In the genomic region with DNA sequence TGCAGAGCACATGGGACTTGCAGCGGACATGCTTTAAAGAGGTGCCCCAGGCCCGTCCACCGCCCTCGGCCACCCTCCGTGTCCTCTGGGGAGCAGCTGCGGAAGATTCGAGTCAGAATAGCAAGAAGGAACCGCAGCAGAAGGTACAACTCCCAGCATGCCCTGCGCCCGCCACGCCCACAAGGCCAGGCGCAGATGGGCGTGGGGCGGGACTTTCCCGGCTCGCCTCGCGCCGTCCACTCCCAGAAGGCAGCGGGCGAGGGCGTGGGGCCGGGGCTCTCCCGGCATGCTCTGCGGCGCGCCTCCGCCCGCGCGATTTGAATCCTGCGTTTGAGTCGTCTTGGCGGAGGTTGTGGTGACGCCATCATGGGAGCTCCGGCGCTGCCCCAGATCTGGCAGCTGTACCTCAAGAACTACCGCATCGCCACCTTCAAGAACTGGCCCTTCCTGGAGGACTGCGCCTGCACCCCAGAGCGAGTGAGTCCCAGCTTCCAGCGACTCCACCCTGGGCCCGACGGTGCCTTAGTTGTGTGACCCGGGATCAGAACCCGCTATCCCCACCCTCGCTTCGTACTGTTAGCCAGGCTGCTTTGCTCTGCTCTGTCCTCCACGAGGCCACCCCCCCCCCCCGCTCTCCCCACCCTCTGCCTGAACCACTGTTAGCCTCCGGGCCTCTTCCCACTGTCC, we compare ENCODE assay signal across 8 mouse cellular contexts. TPM values are rescaled to one million over a fixed set of nuclear protein-coding genes. Genes with fewer than 3 reads are reported as not detected.
DNase-seq lines count a peak whose midpoint lies in the region; ATAC-seq and TF ChIP-seq lines count a peak whose summit lies in the region.

A gene (plus strand): TSS at position 267 of the 687 bp plus-strand sequence.

- no peak; the same call in 1 of the 2 replicates for TF ChIP-seq CTCF in stomach, postnatal 0 days (IDR thresholded peaks at IDR 0.05; ENCODE audit: low read depth)

- H3K9me3 ChIP-seq in forebrain, embryonic 13.5 days (replicated peaks): no peaks in the 10 kb centered on the region
- no peaks in the 10 kb centered on the region for H3K9me3 ChIP-seq in liver, embryonic 16.5 days (replicated peaks; ENCODE audit: control insufficient read depth, low read length)
- H3K9me3 ChIP-seq in neural tube, embryonic 12.5 days: no peaks in the 10 kb centered on the region
- no peaks in the 10 kb centered on the region for H3K9me3 ChIP-seq in stomach, postnatal 0 days (ENCODE audit: control insufficient read depth, low read length)

- ATAC-seq in cerebellum, adult (ENCODE audit: insufficient number of reproducible peaks, low FRiP score, low TSS enrichment): peak; percentile 90; the same call in 1 of the 2 replicates
- ATAC-seq in forebrain, embryonic 13.5 days: peak; percentile 96
- peak; percentile 87 for ATAC-seq in liver, embryonic 16.5 days (ENCODE audit: low read depth)
- ATAC-seq in neural tube, embryonic 12.5 days (ENCODE audit: low FRiP score, low read depth): peak; percentile 93
- ATAC-seq in stomach, postnatal 0 days (ENCODE audit: low FRiP score, low TSS enrichment): peak; percentile 93

- peak; percentile 96 for DNase-seq in ES-CJ7 (ENCODE audit: low read depth, low spot score)
- peak; percentile 97 to 98 for DNase-seq in heart, postnatal 10 days
- no peak for DNase-seq in large intestine, adult 2 months (ENCODE audit: low read depth, low spot score)
- peak; percentile 98 for DNase-seq in stomach, postnatal 0 days (ENCODE audit: low spot score)

- 0% methylated on average over 51 of the region's 51 CpGs for WGBS in forebrain, embryonic 13.5 days
- WGBS in large intestine, adult 2 months: under 1% methylated on average over 51 of the region's 51 CpGs
- under 1% methylated on average over 51 of the region's 51 CpGs for WGBS in liver, embryonic 16.5 days (ENCODE audit: insufficient replicate concordance)
- WGBS in neural tube, embryonic 12.5 days: 0% methylated on average over 51 of the region's 51 CpGs
- WGBS in stomach, postnatal 0 days: 0% methylated on average over 51 of the region's 51 CpGs

- H3K9ac ChIP-seq in forebrain, embryonic 13.5 days: peak within 1 kb of the TSS; percentile 80
- H3K9ac ChIP-seq in liver, embryonic 16.5 days (ENCODE audit: low read depth, low read length): peak within 1 kb of the TSS; percentile 91
- peak within 1 kb of the TSS; percentile 77 for H3K9ac ChIP-seq in neural tube, embryonic 12.5 days
- peak within 1 kb of the TSS; percentile 80 for H3K9ac ChIP-seq in stomach, postnatal 0 days (ENCODE audit: low read length)

- H3K4me3 ChIP-seq in forebrain, embryonic 13.5 days: peak within 1 kb of the TSS; percentile 54
- peak within 1 kb of the TSS; percentile 87 for H3K4me3 ChIP-seq in liver, embryonic 16.5 days (ENCODE audit: low read depth, low read length)
- H3K4me3 ChIP-seq in neural tube, embryonic 12.5 days: peak within 1 kb of the TSS; percentile 61
- H3K4me3 ChIP-seq in stomach, postnatal 0 days (ENCODE audit: low read depth, low read length): peak within 1 kb of the TSS; percentile 61

- H3K27ac ChIP-seq in forebrain, embryonic 13.5 days: peak within 1 kb of the TSS; percentile 97
- peak within 1 kb of the TSS; percentile 95 for H3K27ac ChIP-seq in liver, embryonic 16.5 days (ENCODE audit: low read length)
- peak within 1 kb of the TSS; percentile 91 for H3K27ac ChIP-seq in neural tube, embryonic 12.5 days
- H3K27ac ChIP-seq in stomach, postnatal 0 days (replicated peaks): peak within 1 kb of the TSS; percentile 96

- peaks cover 31% of the 10 kb centered on the region for H3K4me1 ChIP-seq in forebrain, embryonic 13.5 days
- peaks cover 41% of the 10 kb centered on the region for H3K4me1 ChIP-seq in liver, embryonic 16.5 days (ENCODE audit: control insufficient read depth, low read depth, low read length)
- H3K4me1 ChIP-seq in neural tube, embryonic 12.5 days: peaks cover 25% of the 10 kb centered on the region
- H3K4me1 ChIP-seq in stomach, postnatal 0 days (replicated peaks; ENCODE audit: control insufficient read depth, insufficient read depth): peaks cover 9% of the 10 kb centered on the region; the same call in 1 of the 2 replicates

- intact Hi-C loops in heart, postnatal 10 days (cut with DNase I): loop anchor here (2.0 kb wide), 1 partner anchor 22 kb away; a partner anchor contains a TSS

- TF ChIP-seq EP300 in stomach, postnatal 0 days (optimal IDR thresholded peaks at IDR 0.05): no peak

- peaks cover 26% of the 10 kb centered on the region for H3K36me3 ChIP-seq in forebrain, embryonic 13.5 days (ENCODE audit: poor library complexity, severe bottlenecking)
- H3K36me3 ChIP-seq in liver, embryonic 16.5 days (ENCODE audit: control insufficient read depth, insufficient read depth): peaks cover 29% of the 10 kb centered on the region
- H3K36me3 ChIP-seq in neural tube, embryonic 12.5 days: peaks cover 18% of the 10 kb centered on the region
- no peaks in the 10 kb centered on the region for H3K36me3 ChIP-seq in stomach, postnatal 0 days (ENCODE audit: control insufficient read depth, insufficient read depth, low read length)

- H3K27me3 ChIP-seq in forebrain, embryonic 13.5 days: no peaks in the 10 kb centered on the region
- H3K27me3 ChIP-seq in liver, embryonic 16.5 days (ENCODE audit: control insufficient read depth, insufficient read depth, low read depth, low read length): no peaks in the 10 kb centered on the region
- H3K27me3 ChIP-seq in neural tube, embryonic 12.5 days (replicated peaks): no peaks in the 10 kb centered on the region
- no peaks in the 10 kb centered on the region for H3K27me3 ChIP-seq in stomach, postnatal 0 days (ENCODE audit: control insufficient read depth, insufficient read depth, low read length)

- peak within 1 kb of the TSS; percentile 77 for H3K4me2 ChIP-seq in forebrain, embryonic 13.5 days
- peak within 1 kb of the TSS; percentile 98 for H3K4me2 ChIP-seq in liver, embryonic 16.5 days (ENCODE audit: low read depth, low read length)
- peak within 1 kb of the TSS; percentile 91 for H3K4me2 ChIP-seq in neural tube, embryonic 12.5 days (replicated peaks)
- H3K4me2 ChIP-seq in stomach, postnatal 0 days (replicated peaks; ENCODE audit: low read depth): peak within 1 kb of the TSS; percentile 89

RNA-seq across cellular contexts. Expression of the gene that starts here (rescaled TPM):
- 231 and 243 TPM in 2 replicates for polyA plus RNA-seq in forebrain, embryonic 13.5 days (2015; fragmentation: Nextera tagmentation; extraction: Ambion mirVana)
- total RNA-seq in heart, postnatal 10 days (2021): 10 to 100 TPM; 17.4 to 18.4 TPM
- 35.8 and 45.0 TPM in 2 replicates for polyA plus RNA-seq in large intestine, adult 2 months (2012; rRNA removed)
- 298 and 327 TPM in 2 replicates for polyA plus RNA-seq in liver, embryonic 16.5 days (2015; fragmentation: Nextera tagmentation; extraction: Ambion mirVana)
- polyA plus RNA-seq in neural tube, embryonic 12.5 days (2016; fragmentation: Nextera tagmentation; extraction: Ambion mirVana): 168 and 183 TPM in 2 replicates
- polyA plus RNA-seq in stomach, postnatal 0 days (2015; fragmentation: Nextera tagmentation; extraction: Ambion mirVana): 67.0 and 91.7 TPM in 2 replicates
